Mouse (Mus musculus): ENCODE measurements around the gene Bcl2l13.
"Not testable (repeated sequence)": the region's sequence is repeated elsewhere in the genome, so short reads cannot be mapped to it uniquely, and the experiment has no call there.

Bcl2l13 gene

GRCm38 (mm10) chr6:120901776-120902645 is 66.0 kb downstream of the Bcl2l13 start:
- Histone ChIP-seq H3K36me3 (ENCODE audit: insufficient read depth, low read length) (peaks cover 68% of the 10 kb centered on the region), H3K27me3 (ENCODE audit: insufficient read depth, low read length) (no peaks in the 10 kb centered on the region), H3K9me3 (ENCODE audit: low read length) (no peaks in the 10 kb centered on the region), H3K4me1 (replicated peaks; ENCODE audit: low read depth, low read length) (peaks cover 83% of the 10 kb centered on the region), H3K4me3 (replicated peaks; ENCODE audit: low read length) (no peak overlapping the region)
- TF ChIP-seq CTCF (conservative IDR thresholded peaks at IDR 0.05; ENCODE audit: low read length): no peak
- TF ChIP-seq POU5F1 (IDR thresholded peaks at IDR 0.05; ENCODE audit: borderline replicate concordance, low read length): no peak
- no peak for TF ChIP-seq NANOG (IDR thresholded peaks at IDR 0.05; ENCODE audit: borderline replicate concordance, low read length)

DNA sequence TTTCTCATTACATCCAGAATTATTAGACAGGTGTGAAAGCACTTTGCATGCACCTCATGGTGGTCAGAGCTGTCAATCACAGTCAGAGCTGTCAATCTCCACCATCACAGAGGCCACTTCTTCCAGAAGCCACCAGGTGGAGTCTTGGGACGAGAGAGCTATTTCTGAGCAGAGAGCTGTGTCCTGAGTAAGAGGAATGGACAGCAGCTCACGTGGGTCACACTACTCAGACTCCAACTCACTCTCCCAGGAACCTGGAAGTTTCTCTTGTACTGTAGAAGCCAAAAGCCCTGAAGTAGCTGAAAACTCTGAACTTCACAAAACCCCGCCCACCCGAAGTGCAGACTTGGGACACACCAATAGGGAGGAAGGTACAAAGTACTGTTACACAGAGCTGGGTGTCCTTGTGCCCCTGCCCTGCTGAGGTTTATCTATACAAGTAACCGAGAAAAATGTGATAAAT is 67.5 kb downstream of the Bcl2l13 start:
- peaks cover 54% of the 10 kb centered on the region for H3K36me3 ChIP-seq (ENCODE audit: insufficient read depth, low read length)
- H3K27me3 ChIP-seq (ENCODE audit: insufficient read depth, low read length): no peaks in the 10 kb centered on the region
- TF ChIP-seq POU5F1 (IDR thresholded peaks at IDR 0.05; ENCODE audit: borderline replicate concordance, low read length) (no peak), NANOG (IDR thresholded peaks at IDR 0.05; ENCODE audit: borderline replicate concordance, low read length) (no peak), CTCF (conservative IDR thresholded peaks at IDR 0.05; ENCODE audit: low read length) (peak; percentile 65)
- H3K9me3 ChIP-seq (ENCODE audit: low read length): no peaks in the 10 kb centered on the region
- peaks cover 80% of the 10 kb centered on the region for H3K4me1 ChIP-seq (replicated peaks; ENCODE audit: low read depth, low read length)
- H3K4me3 ChIP-seq (replicated peaks; ENCODE audit: low read length): peak overlapping the region; percentile 37; the same call in 1 of the 2 replicates

DNA sequence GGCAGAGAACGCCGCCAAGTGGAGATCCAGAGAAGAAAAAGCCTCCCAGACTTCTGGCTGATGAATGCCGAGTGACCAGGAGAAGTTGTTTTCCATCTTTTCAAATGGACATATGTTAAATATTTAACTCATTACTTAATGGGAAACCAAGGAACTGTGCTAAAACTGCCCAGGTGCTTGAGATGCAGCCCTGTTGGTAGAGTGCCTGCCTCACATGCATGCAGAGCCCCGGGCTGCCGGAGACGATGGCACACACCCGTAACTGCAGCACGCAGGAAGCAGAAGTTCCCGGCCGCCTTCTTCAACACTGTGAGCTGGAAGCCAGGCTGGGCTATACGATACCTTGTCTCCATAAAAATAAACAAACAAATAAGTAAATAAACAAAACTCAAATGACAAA is 67.9 kb downstream of the Bcl2l13 start:
- no peaks in the 10 kb centered on the region for H3K27me3 ChIP-seq (ENCODE audit: insufficient read depth, low read length)
- peaks cover 77% of the 10 kb centered on the region for H3K4me1 ChIP-seq (replicated peaks; ENCODE audit: low read depth, low read length)
- no peaks in the 10 kb centered on the region for H3K9me3 ChIP-seq (ENCODE audit: low read length)
- TF ChIP-seq POU5F1 (IDR thresholded peaks at IDR 0.05; ENCODE audit: borderline replicate concordance, low read length) (no peak), CTCF (conservative IDR thresholded peaks at IDR 0.05; ENCODE audit: low read length) (no peak), NANOG (IDR thresholded peaks at IDR 0.05; ENCODE audit: borderline replicate concordance, low read length) (no peak)
- peaks cover 49% of the 10 kb centered on the region for H3K36me3 ChIP-seq (ENCODE audit: insufficient read depth, low read length)
- H3K4me3 ChIP-seq (replicated peaks; ENCODE audit: low read length): peak overlapping the region; percentile 37; the same call in 1 of the 2 replicates

GRCm38 (mm10) chr6:120905111-120905510 is 69.1 kb downstream of the Bcl2l13 start:
- Histone ChIP-seq H3K4me3 (replicated peaks; ENCODE audit: low read length) (no peak overlapping the region), H3K4me1 (replicated peaks; ENCODE audit: low read depth, low read length) (peaks cover 78% of the 10 kb centered on the region), H3K27me3 (ENCODE audit: insufficient read depth, low read length) (no peaks in the 10 kb centered on the region), H3K36me3 (ENCODE audit: insufficient read depth, low read length) (peaks cover 38% of the 10 kb centered on the region), H3K9me3 (ENCODE audit: low read length) (no peaks in the 10 kb centered on the region)
- TF ChIP-seq POU5F1 (IDR thresholded peaks at IDR 0.05; ENCODE audit: borderline replicate concordance, low read length) (no peak), CTCF (conservative IDR thresholded peaks at IDR 0.05; ENCODE audit: low read length) (no peak), NANOG (IDR thresholded peaks at IDR 0.05; ENCODE audit: borderline replicate concordance, low read length) (no peak)

DNA sequence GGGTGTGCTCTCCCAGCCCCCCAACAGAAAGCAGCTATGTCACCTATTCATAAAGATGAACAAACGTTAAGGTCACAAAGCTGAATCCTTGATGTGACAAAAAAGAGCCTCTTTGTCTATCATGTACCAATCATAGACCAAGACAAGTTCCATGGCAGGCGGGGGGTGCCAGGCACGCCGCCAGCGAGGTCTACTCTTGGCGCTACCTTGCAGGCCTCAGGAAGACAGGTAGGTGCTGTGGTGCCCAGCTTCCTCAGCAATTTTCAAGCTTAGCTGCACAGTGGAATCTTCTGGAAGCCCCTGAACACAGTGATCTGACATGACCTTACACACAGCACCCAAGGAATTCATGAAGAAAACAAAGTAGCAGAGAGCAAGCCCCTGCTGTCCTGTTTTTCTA is 70.5 kb downstream of the Bcl2l13 start:
- Histone ChIP-seq H3K4me1 (replicated peaks; ENCODE audit: low read depth, low read length) (peaks cover 77% of the 10 kb centered on the region), H3K9me3 (ENCODE audit: low read length) (no peaks in the 10 kb centered on the region), H3K27me3 (ENCODE audit: insufficient read depth, low read length) (no peaks in the 10 kb centered on the region), H3K4me3 (replicated peaks; ENCODE audit: low read length) (0 out of 2 replicates have a peak overlapping the region, but pooled peaks have one; percentile 26), H3K36me3 (ENCODE audit: insufficient read depth, low read length) (peaks cover 36% of the 10 kb centered on the region)
- no peak for TF ChIP-seq NANOG (IDR thresholded peaks at IDR 0.05; ENCODE audit: borderline replicate concordance, low read length)
- no peak for TF ChIP-seq POU5F1 (IDR thresholded peaks at IDR 0.05; ENCODE audit: borderline replicate concordance, low read length)
- no peak for TF ChIP-seq CTCF (conservative IDR thresholded peaks at IDR 0.05; ENCODE audit: low read length)

DNA sequence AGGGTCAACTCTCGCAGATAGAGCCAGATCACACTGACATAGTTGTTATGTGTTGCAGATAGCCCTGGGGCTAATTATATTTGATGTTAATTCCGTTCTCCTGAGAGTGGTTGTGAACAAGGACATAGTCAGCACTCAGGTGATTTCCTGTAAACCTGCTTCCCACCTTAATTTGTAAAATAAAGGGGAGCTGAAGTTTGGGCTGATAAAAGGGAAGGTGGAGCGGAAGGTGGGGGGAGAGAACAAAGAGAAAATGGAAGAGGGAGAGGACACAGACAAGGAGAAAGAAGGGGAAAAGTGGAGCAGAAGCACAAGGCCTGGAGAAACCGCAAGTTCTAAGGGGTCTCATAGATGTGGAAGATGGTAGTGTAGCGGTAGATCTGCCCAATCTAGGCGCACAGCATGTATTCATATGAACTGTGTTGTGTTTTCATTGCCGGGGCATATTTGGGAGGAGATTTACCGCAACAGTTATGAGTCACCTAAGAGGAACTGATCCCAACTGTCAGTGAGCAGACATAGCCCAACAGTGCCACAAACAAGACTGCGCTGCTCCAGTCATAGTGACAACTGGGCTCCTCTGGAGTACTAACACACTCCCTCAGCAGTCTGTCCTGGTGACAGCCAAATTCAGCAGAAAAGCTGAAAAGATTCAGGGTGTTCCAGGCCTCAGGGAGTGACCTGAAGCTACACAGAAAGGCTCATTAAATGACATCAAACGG is 72.0 kb downstream of the Bcl2l13 start:
- H3K27me3 ChIP-seq (ENCODE audit: insufficient read depth, low read length); H3K9me3 ChIP-seq (ENCODE audit: low read length): not testable (repeated sequence)
- peak overlapping the region; percentile 11; the same call in 1 of the 2 replicates for H3K4me3 ChIP-seq (replicated peaks; ENCODE audit: low read length)
- peaks cover 40% of the 10 kb centered on the region for H3K36me3 ChIP-seq (ENCODE audit: insufficient read depth, low read length)
- peaks cover 77% of the 10 kb centered on the region for H3K4me1 ChIP-seq (replicated peaks; ENCODE audit: low read depth, low read length)

DNA sequence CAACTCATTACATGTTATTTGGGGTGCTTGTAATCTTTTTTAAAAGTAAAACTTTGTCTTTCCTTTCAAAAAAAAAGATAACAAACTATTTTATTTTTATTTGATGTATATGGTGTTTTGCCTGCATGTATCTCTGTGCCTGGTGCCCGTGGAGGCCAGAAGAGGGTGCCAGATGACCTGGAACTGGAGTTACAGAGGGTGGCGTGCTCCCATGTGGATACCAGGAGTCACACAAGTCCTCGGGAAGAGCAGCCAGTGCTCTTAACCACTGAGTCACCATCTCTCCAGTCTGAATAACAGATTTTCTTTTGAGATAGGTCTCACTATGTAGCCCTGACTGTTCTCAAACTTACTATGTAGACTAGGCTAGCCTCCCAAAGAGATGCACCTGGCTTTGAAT is 73.5 kb downstream of the Bcl2l13 start:
- Histone ChIP-seq H3K4me3 (replicated peaks; ENCODE audit: low read length) (no peak overlapping the region), H3K36me3 (ENCODE audit: insufficient read depth, low read length) (peaks cover 53% of the 10 kb centered on the region), H3K9me3 (ENCODE audit: low read length) (no peaks in the 10 kb centered on the region), H3K27me3 (ENCODE audit: insufficient read depth, low read length) (no peaks in the 10 kb centered on the region), H3K4me1 (replicated peaks; ENCODE audit: low read depth, low read length) (peaks cover 80% of the 10 kb centered on the region)
- no peak for TF ChIP-seq NANOG (IDR thresholded peaks at IDR 0.05; ENCODE audit: borderline replicate concordance, low read length)

- TF ChIP-seq POU5F1 (IDR thresholded peaks at IDR 0.05; ENCODE audit: borderline replicate concordance, low read length): no peak
- TF ChIP-seq CTCF (conservative IDR thresholded peaks at IDR 0.05; ENCODE audit: low read length): no peak
- no peak for TF ChIP-seq NANOG (IDR thresholded peaks at IDR 0.05; ENCODE audit: borderline replicate concordance, low read length)
- Histone ChIP-seq H3K27me3 (ENCODE audit: insufficient read depth, low read length) (no peaks in the 10 kb centered on the region), H3K9me3 (ENCODE audit: low read length) (no peaks in the 10 kb centered on the region), H3K36me3 (ENCODE audit: insufficient read depth, low read length) (peaks cover 48% of the 10 kb centered on the region), H3K4me1 (replicated peaks; ENCODE audit: low read depth, low read length) (peaks cover 80% of the 10 kb centered on the region), H3K4me3 (replicated peaks; ENCODE audit: low read length) (peak overlapping the region; percentile 17; the same call in 1 of the 2 replicates)
Measured at GRCm38 (mm10) chr6:120911213-120912007, 75.4 kb downstream of the Bcl2l13 start.

All from E14TG2a.4 (cell line).